Mouse (Mus musculus) heart, embryonic 13.5 days (tissue): Measurements from ENCODE around the gene Glrx5. TPM values are rescaled to one million over a fixed set of nuclear protein-coding genes. Genes with fewer than 3 reads are reported as not detected.
A peak's percentile ranks its signal among the peaks of the same experiment; 100 is the strongest.

ENCODE experiments used
- ATAC-seq: fragments of 200-750 bp; cut with Nextera tagmentation; 2 replicates; pipeline ENCODE4 v1.8.0; 2017; ENCODE audit warnings: moderate TSS enrichment; ENCODE audit not compliant: insufficient number of reproducible peaks, low FRiP score, low TSS enrichment; ENCODE audit errors: extremely low read depth
- H3K27ac ChIP-seq: fragments of 300-500 bp; sonication (generic); replicated peaks from 2 replicates; pipeline ENCODE4 v1.5.1; 2015; ENCODE audit warnings: moderate library complexity, mild to moderate bottlenecking, inconsistent platforms
- H3K27me3 ChIP-seq: fragments of 300-500 bp; sonication (generic); replicated peaks from 2 replicates; pipeline ENCODE4 v1.6.1; 2015; ENCODE audit warnings: mild to moderate bottlenecking, inconsistent platforms
- H3K36me3 ChIP-seq: fragments of 300-500 bp; sonication (generic); 2 replicates; pipeline ENCODE4 v1.6.1; 2015; ENCODE audit warnings: mild to moderate bottlenecking, inconsistent platforms
- H3K4me1 ChIP-seq: fragments of 300-500 bp; sonication (generic); 2 replicates; pipeline ENCODE4 v1.6.1; 2015; ENCODE audit warnings: inconsistent platforms
- H3K4me2 ChIP-seq: fragments of 300-500 bp; sonication (generic); 2 replicates; pipeline ENCODE4 v1.6.1; 2015; ENCODE audit warnings: inconsistent platforms, mild to moderate bottlenecking, moderate library complexity
- H3K4me3 ChIP-seq: fragments of 300-500 bp; sonication (generic); 2 replicates; pipeline ENCODE4 v1.5.1; 2015; ENCODE audit warnings: moderate library complexity, mild to moderate bottlenecking, inconsistent platforms
- H3K9ac ChIP-seq: fragments of 300-500 bp; sonication (generic); 2 replicates; pipeline ENCODE4 v1.6.1; 2015; ENCODE audit warnings: inconsistent platforms, mild to moderate bottlenecking, moderate library complexity
- H3K9me3 ChIP-seq: fragments of 300-500 bp; sonication (generic); 2 replicates; pipeline ENCODE4 v1.6.1; 2016; ENCODE audit warnings: inconsistent platforms
- WGBS: fragments of 180-500 bp; shearing (Covaris S2); methylation state at CpG from one replicate; pipeline ENCODE4 v1.1.7; 2015; ENCODE audit warnings: mixed read lengths; 5-methylcytosine and 5-hydroxymethylcytosine counted together
- microRNA-seq: library from miRNA; unstranded; fragments of <30 nt; microRNA quantifications from one replicate; pipeline ENCODE4, GENCODE M21; 2016
- polyA plus RNA-seq: library from polyadenylated mRNA; unstranded; fragments of >200 nt; fragmentation: Nextera tagmentation; extraction: Ambion mirVana; gene quantifications from 2 replicates; pipeline ENCODE4 v1.2.1, GENCODE M21; 2015

Glrx5 gene
- polyA plus RNA-seq, 1 experiment from 2014 or later: 168 TPM

DNA sequence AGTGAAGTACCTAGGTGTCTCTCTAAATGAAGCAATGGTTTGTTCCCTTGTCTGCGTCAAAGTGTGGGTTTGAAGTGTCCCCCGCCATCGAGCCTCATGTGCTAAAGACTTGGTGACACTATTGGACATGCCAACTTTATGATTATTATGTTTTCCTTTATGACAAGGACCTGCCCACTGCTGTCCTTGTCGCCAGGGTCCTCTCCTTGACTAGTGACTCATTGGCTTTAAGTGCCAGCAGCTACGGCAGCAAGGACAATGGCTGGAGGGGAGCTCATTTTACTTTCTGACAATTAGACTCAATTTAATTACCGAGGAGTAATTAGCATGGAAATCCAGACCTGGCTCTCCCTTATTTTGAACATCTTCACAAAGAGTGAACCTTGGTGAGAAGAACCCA lies 52.3 kb downstream of the Glrx5 start:
- Histone ChIP-seq H3K36me3 (no peaks in the 10 kb centered on the region), H3K27ac (no peak overlapping the region), H3K4me2 (no peak overlapping the region), H3K9me3 (no peaks in the 10 kb centered on the region), H3K27me3 (no peaks in the 10 kb centered on the region), H3K4me1 (no peaks in the 10 kb centered on the region), H3K4me3 (no peak overlapping the region), H3K9ac (no peak overlapping the region)
- ATAC-seq: no peak
- 79% methylated on average over 6 of the region's 6 CpGs for WGBS

DNA sequence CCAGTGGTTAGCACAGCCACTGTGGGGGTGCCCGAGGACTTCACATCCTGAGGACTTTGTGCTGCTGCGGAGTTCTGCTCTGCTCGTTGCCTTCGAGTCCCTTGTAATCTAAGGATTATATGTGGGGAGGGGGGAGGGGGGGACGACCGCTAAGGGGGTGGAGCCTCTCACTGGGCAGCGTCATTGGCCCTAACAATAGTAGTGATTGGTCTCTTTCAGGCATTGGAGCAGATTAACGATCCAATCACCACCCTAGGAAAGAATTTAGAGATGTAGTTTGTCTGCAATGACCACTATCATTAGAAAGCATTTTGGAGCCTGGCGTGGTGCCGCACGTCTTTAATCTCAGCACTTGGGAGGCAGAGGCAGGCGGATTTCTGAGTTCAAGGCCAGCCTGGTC lies 52.8 kb downstream of the Glrx5 start:
- ATAC-seq: no peak
- 73% methylated on average over 12 of the region's 12 CpGs for WGBS
- Histone ChIP-seq H3K4me3 (no peak overlapping the region), H3K4me1 (no peaks in the 10 kb centered on the region), H3K9me3 (no peaks in the 10 kb centered on the region), H3K27ac (no peak overlapping the region), H3K4me2 (no peak overlapping the region), H3K36me3 (no peaks in the 10 kb centered on the region), H3K27me3 (no peaks in the 10 kb centered on the region), H3K9ac (no peak overlapping the region)

DNA sequence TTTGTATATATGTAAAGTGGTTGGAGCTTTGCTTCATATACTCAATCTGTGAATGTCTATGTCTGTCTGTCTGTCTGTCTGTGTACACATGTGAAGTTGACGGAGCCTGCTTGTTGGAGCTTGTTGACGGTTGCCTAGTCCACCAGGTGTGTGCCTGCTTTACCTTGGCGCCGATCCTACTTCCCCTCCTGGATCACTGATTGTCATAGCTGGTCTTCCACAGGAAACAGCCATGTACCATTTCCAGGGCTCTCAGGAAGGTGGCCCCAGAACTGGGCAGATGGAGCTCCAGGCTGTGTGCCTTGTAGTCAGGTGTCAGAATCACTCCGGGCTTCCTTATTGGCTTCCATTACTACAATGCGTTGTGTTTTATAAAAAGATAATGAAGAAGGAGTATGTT lies 54.3 kb downstream of the Glrx5 start:
- Histone ChIP-seq H3K36me3 (no peaks in the 10 kb centered on the region), H3K9ac (no peak overlapping the region), H3K4me3 (no peak overlapping the region), H3K9me3 (no peaks in the 10 kb centered on the region), H3K27me3 (no peaks in the 10 kb centered on the region), H3K4me1 (no peaks in the 10 kb centered on the region), H3K27ac (no peak overlapping the region), H3K4me2 (no peak overlapping the region)
- ATAC-seq: no peak
- WGBS: 84% methylated on average over 6 of the region's 6 CpGs

DNA sequence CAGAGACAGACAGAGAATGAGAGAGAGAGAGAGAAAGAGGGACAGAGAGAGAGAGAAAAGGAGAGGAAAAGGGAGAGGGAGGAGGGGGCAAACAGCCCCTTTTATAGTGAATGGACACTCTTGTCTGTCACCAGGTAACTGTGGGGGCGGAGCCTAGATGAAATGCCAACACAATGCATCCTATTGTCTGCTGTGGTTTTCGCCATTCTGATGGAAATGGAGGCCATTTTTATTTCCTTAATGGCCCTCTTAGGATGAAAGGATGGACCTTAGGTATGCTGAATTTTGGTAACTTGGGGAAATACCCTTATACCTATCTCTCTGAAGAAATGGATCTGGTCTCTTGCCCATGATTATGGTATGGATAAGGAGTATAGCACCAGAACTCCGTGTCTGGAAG lies 54.9 kb downstream of the Glrx5 start:
- no peaks in the 10 kb centered on the region for H3K27me3 ChIP-seq
- H3K4me3 ChIP-seq: no peak overlapping the region
- H3K36me3 ChIP-seq: no peaks in the 10 kb centered on the region
- ATAC-seq: no peak
- H3K9ac ChIP-seq: no peak overlapping the region
- no peak overlapping the region for H3K27ac ChIP-seq
- H3K9me3 ChIP-seq: no peaks in the 10 kb centered on the region
- no peaks in the 10 kb centered on the region for H3K4me1 ChIP-seq
- 64% methylated on average over 3 of the region's 3 CpGs for WGBS
- no peak overlapping the region for H3K4me2 ChIP-seq

DNA sequence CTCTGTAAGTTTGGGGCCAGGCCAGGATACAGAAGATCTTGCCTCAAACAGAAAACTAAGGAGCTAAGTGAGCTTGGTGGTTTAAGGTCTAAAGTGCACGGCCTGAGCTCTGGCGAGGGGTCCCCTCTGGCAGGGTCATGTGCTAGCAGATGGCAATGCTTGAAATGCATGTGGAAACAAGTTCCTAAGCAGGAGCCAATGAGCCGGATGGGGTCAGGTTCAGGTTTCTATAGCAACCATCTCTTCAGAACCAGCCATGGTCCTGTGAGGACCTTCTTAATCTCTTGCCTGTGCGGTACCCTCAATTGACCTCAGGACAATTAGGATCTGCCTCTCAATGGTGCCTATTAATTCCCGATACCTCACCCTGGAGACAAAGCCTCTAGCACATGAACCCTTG lies 56.7 kb downstream of the Glrx5 start:
- WGBS: 73% methylated on average over 5 of the region's 5 CpGs
- ATAC-seq: no peak

DNA sequence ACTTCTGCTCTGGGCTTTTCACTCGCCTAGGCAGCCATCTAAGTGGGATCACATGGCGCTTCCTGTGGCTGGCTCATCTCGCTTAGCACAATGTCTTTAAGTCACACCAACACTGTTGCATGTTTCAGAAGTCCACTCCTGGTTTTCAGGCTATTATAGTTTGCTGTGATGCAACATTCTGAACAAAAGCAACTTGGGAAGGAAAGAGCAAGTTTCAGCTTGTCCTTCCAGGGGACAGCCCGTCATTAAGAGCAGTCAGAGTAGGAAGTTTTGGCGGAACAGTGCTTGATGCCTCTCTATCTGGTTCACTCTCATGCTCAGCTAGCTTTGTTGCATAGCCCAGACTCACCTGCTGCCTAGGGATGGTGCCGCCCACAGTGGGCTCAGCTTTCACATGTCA lies 59.1 kb downstream of the Glrx5 start:
- no peak overlapping the region for H3K27ac ChIP-seq
- no peak for ATAC-seq
- no peak overlapping the region for H3K4me3 ChIP-seq
- no peaks in the 10 kb centered on the region for H3K36me3 ChIP-seq
- H3K4me2 ChIP-seq: no peak overlapping the region
- no peak overlapping the region for H3K9ac ChIP-seq
- WGBS: 77% methylated on average over 6 of the region's 6 CpGs
- H3K27me3 ChIP-seq: no peaks in the 10 kb centered on the region
- H3K4me1 ChIP-seq: no peaks in the 10 kb centered on the region
- H3K9me3 ChIP-seq: no peaks in the 10 kb centered on the region

More for the DNA sequence above, 56.7 kb downstream of the Glrx5 start:
- Histone ChIP-seq H3K4me2 (no peak overlapping the region), H3K4me3 (no peak overlapping the region), H3K27me3 (no peaks in the 10 kb centered on the region), H3K9me3 (no peaks in the 10 kb centered on the region), H3K4me1 (no peaks in the 10 kb centered on the region), H3K27ac (no peak overlapping the region), H3K9ac (no peak overlapping the region), H3K36me3 (no peaks in the 10 kb centered on the region)

Small RNA genes within 50 kb of the gene (microRNA-seq; reads per million reads assigned to microRNA genes)
- gene Mir3069: 2.2 reads per million, percentile 5 among the genes with 10 or more reads in this experiment

Other genes with a start within 250 kb of the Glrx5 start
- 0.61 and 0.66 TPM in 2 replicates for gene Clmn, start 167.6 kb upstream of the Glrx5 start, polyA plus RNA-seq
- 0.36 and 0.78 TPM in 2 replicates for gene Syne3, start 22.9 kb upstream of the Glrx5 start, polyA plus RNA-seq
- not detected in 2 replicates for gene Tcl1b2, start 113.3 kb downstream of the Glrx5 start, polyA plus RNA-seq
- not detected in 2 replicates for gene Tcl1b1, start 127.0 kb downstream of the Glrx5 start, polyA plus RNA-seq
- not detected in 2 replicates for gene Tcl1b5, start 143.7 kb downstream of the Glrx5 start, polyA plus RNA-seq
- not detected in 2 replicates for gene Tcl1b3, start 158.4 kb downstream of the Glrx5 start, polyA plus RNA-seq
- not detected in 2 replicates for gene Tcl1b4, start 169.3 kb downstream of the Glrx5 start, polyA plus RNA-seq
- gene Tcl1, start 190.1 kb downstream of the Glrx5 start, polyA plus RNA-seq: not detected in 2 replicates